Mouse (Mus musculus): ENCODE measurements at regions not wholly inside any gene's neighbourhood (a gene's known extent, or its start where the extent isn't known, plus 50 kb on each side); places are given as distances from the start of the nearest gene placed in this dataset.

DNA sequence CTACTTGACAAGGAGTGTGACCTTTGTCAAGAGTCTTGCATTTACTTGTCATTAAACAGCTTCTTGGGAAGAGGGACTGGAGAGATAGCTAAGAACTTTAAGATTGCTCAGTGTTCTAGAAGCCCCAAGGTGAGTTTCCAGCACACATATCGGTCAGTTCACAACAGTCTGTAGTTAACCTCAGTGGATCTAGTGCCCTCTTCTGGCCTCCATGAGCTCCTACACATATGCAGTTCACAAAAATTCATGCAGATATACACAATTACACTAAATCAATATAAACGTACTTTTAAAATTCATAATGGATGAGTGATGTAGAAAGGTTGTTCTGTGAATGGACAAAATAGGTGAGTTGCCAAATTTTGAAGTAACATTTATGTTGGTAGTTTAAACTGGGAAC is 77.1 kb downstream of the Spry2 start:
- no peak for TF ChIP-seq CTCF (IDR thresholded peaks at IDR 0.05; ENCODE audit: borderline replicate concordance, extremely low read depth, insufficient read depth, insufficient read length)
- TF ChIP-seq POLR2A (IDR thresholded peaks at IDR 0.05; ENCODE audit: borderline replicate concordance, extremely low read depth, insufficient read depth, insufficient read length, poor library complexity, severe bottlenecking): no peak

Data from brain, embryonic 14.5 days (tissue).